Mouse (Mus musculus) left cerebral cortex, adult 8-10 months (tissue): Measurements from ENCODE around the gene Olfr640. TPM values are rescaled to one million over a fixed set of nuclear protein-coding genes. Genes with fewer than 3 reads are reported as not detected.

Experiments
- DNase-seq, 2 experiments: peaks; one replicate each; pipeline ENCODE4 v3.0.0; 2022; ENCODE audit warnings: low spot score in 2 of 2
- total RNA-seq, 4 experiments: library from RNA; stranded (reverse); gene quantifications; 2 replicates each; pipeline ENCODE4 v1.2.4; 2022

The Olfr640 gene
- not detected for total RNA-seq

- no peak for DNase-seq
These were observed at the start of gene Olfr640 for GRCm38 (mm10) chr7:104025473-104025872. Olfr640 (minus strand) TSS chr7:104025573.

GRCm38 (mm10) chr7:104071769-104072168 is 46.4 kb upstream of the Olfr640 start, which contains the start of gene Olfr644:
Olfr644 (minus strand) TSS chr7:104071869.
- no peak for DNase-seq

DNA sequence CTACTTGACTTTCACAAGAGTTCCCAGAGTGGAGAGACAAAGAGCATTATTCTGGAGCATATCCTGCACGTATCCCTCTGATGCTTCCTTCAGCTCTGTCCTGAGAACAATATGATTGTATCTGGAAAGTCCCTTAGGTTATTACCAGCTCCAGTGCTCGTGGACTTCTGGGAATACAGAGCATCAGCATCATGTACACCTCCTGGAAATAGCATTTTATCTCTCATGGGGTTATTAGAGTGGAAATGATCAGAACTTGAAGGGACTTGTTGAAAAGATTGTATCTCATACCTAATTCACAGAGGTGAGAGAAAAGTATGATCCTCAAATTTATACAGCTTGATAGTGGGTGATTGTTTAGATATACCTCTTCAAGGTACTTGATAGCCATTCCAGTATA is 36.0 kb upstream of the Olfr640 start, which contains the start of gene 4930516K23Rik:
TSS of gene 4930516K23Rik (minus strand) at position 101 of the 400 bp plus-strand sequence.
- no peak for DNase-seq

GRCm38 (mm10) chr7:104059215-104059614 is 33.8 kb upstream of the Olfr640 start:
- DNase-seq: no peak

- DNase-seq: no peak
These were observed 27.2 kb upstream of the Olfr640 start, which contains the start of gene Olfr642 for GRCm38 (mm10) chr7:104052566-104052965. Olfr642 (minus strand) TSS chr7:104052666.

DNA sequence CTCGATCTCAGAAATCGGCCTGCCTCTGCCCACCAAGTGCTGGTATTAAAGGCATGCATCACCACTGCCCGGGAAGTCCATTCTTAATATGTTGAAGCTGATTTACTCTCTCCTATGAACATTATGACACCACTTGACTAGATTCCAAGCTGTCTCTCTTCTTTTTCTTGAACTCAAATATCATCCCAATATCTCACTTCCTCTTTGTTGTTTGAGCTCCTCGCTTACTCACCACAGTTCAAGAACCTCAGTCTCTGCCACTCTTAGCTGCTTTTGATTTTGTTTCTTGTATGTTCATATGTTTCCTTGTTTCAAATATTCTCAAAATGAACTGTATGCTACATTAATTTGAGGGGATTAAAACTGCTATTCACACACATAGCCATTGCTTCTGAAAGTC is 25.4 kb upstream of the Olfr640 start:
- DNase-seq: no peak

GRCm38 (mm10) chr7:104035145-104035544 is 9.8 kb upstream of the Olfr640 start, which contains the start of gene Olfr641:
Olfr641 (plus strand) TSS chr7:104035445.
- DNase-seq: no peak

DNA sequence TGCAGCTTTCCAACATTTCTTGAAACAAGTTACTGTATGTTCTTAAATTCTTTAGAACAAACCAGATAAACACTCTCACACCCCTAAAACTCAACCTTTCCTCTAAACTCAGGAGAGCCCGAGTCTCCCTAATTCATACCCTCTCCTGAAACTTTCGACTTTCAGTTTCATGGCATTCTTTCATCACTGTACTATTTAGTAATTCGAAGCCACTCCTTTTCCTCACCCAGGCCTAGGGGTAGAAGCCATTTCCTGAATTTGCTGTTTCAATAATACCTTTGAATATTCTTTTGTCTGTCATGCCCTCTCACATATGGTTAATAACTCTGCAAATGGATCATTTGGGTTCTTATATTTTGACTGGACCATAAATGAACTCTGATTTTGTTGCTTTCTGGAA is 1.6 kb upstream of the Olfr640 start:
- no peak for DNase-seq

DNA sequence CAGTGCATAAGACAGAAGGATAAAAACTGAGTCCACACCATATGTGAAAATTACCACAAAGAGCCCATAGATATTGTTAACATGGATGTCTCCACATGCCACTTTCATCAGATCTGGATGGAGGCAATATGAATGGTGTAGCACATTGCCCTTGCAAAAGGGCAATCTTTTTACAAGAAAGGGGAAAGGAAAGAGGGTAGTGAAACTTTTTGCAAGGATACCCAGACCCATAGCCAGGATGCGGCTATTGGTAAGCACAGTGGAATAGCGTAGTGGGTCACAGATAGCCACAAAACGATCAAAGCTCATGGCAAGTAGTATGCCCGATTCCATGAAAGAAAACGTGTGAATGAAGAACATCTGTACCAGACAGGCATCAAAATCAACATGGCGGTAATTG is 3.7 kb downstream of the Olfr640 start:
- no peak for DNase-seq

DNA sequence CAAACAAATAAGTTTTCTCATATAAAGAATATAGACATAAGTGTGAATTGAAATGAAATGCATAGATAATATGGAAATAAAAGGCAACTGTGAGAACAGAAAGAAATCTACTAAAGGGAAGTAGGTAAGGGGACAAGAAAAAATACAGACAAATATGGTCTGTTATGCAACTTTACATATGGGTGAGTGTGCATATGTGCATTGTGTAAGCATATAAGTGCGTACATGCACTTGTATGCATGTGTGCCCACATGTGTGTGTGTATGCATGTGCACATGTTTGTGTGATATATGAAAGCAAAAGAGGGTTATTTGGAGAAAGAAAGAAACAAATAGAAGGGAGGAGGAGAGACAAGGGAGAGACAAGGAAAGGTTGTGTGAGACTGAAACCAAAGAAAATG is 6.4 kb downstream of the Olfr640 start:
- no peak for DNase-seq

DNA sequence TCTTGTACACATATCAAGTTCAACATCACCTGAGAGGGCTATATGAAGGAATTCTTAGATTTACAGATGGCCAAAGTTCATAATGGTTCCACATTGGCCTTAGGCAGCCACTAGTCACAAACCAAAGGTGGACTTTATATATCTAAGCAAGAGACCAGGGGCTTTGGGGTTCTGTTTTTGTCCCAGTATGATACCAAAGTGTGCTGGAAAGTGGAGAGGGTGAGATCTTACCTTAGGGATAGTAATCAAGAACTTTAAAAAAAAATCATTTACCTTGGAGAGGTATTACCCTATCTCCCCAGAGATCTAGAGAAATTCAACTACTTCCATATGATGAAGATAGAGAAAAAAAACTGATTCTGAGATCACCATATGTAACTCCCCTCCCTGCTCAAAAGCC is 8.2 kb downstream of the Olfr640 start, which contains the start of gene Olfr639:
TSS of gene Olfr639 (minus strand) at position 101 of the 400 bp plus-strand sequence.
- no peak for DNase-seq

GRCm38 (mm10) chr7:103999124-103999523 is 26.2 kb downstream of the Olfr640 start:
- no peak for DNase-seq

- DNase-seq: no peak
These were observed 26.9 kb downstream of the Olfr640 start, which contains the start of gene Olfr638 for GRCm38 (mm10) chr7:103998446-103998845. Olfr638 (plus strand) TSS chr7:103998746.

DNA sequence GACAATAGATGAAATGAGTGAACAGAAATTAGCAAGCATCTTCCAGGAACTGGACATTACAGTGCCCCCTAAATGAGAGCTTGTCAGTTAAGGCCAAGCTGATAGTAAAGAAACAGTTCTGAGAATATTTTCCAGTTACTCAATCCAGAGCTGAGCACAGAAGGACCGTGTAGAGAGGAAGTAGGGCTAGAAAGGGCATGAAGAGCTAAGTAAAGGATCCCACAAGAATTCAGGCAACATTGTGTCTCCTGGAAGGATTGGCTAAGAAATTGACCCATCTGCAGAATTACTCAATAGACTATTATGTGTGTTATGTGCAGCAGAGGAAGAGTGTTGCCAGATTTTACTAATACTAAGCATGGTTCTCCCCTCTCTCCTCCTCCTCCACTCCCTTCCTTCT is 53.6 kb downstream of the Olfr640 start:
- DNase-seq: no peak

GRCm38 (mm10) chr7:103970852-103971251 is 54.5 kb downstream of the Olfr640 start, which contains the start of gene Olfr635:
Olfr635 (plus strand) TSS chr7:103971152.
- no peak for DNase-seq

Other genes with a start within 250 kb of the Olfr640 start
- gene Olfr68, start 245.9 kb downstream of the Olfr640 start, total RNA-seq: not detected
- not detected for gene Olfr67, start 233.8 kb downstream of the Olfr640 start, total RNA-seq
- gene Hbb-bt, start 211.6 kb downstream of the Olfr640 start, total RNA-seq: 10 to 100 TPM; 16.8 to 31.9 (median 25.7) TPM
- gene Hbb-bs, start 197.5 kb downstream of the Olfr640 start, total RNA-seq: 100 to 1,000 TPM; 204 to 381 (median 262) TPM
- not detected for gene Hbb-bh2, start 185.1 kb downstream of the Olfr640 start, total RNA-seq
- gene Hbb-bh1, start 182.4 kb downstream of the Olfr640 start, total RNA-seq: not detected
- gene Hbb-y, start 172.4 kb downstream of the Olfr640 start, total RNA-seq: under 1 TPM in 1 of 4 experiments, not detected in 3; 0.57 TPM
- not detected for gene Olfr66, start 139.3 kb downstream of the Olfr640 start, total RNA-seq
- not detected for gene Olfr64, start 131.1 kb downstream of the Olfr640 start, total RNA-seq
- not detected for gene Olfr65, start 122.1 kb downstream of the Olfr640 start, total RNA-seq
- not detected for gene Olfr631, start 96.7 kb downstream of the Olfr640 start, total RNA-seq
- not detected for gene Olfr632, start 91.2 kb downstream of the Olfr640 start, total RNA-seq
- not detected for gene Olfr633, start 81.1 kb downstream of the Olfr640 start, total RNA-seq
- gene Olfr635, start 54.4 kb downstream of the Olfr640 start, total RNA-seq: under 1 TPM in 3 of 4 experiments, not detected in 1; 0.05 to 0.08 (median 0.07) TPM
- not detected for gene Olfr638, start 26.8 kb downstream of the Olfr640 start, total RNA-seq
- gene Olfr639, start 8.3 kb downstream of the Olfr640 start, total RNA-seq: under 1 TPM; 0.11 to 0.19 (median 0.14) TPM
- gene Olfr641, start 9.9 kb upstream of the Olfr640 start, total RNA-seq: not detected
- not detected for gene Olfr642, start 27.1 kb upstream of the Olfr640 start, total RNA-seq
- not detected for gene 4930516K23Rik, start 35.9 kb upstream of the Olfr640 start, total RNA-seq
- gene Olfr644, start 46.3 kb upstream of the Olfr640 start, total RNA-seq: not detected
- gene Olfr645, start 59.9 kb upstream of the Olfr640 start, total RNA-seq: not detected
- gene Olfr646, start 79.3 kb upstream of the Olfr640 start, total RNA-seq: not detected
- gene Ubqln5, start 104.3 kb upstream of the Olfr640 start, total RNA-seq: not detected
- gene Olfr643, start 111.8 kb upstream of the Olfr640 start, total RNA-seq: not detected
- not detected for gene Ubqln3, start 117.7 kb upstream of the Olfr640 start, total RNA-seq
- not detected for gene Ubqlnl, start 125.0 kb upstream of the Olfr640 start, total RNA-seq
- gene Olfm5, start 139.3 kb upstream of the Olfr640 start, total RNA-seq: not detected
- gene Olfr648, start 157.8 kb upstream of the Olfr640 start, total RNA-seq: under 1 TPM in 3 of 4 experiments, not detected in 1; 0.25 to 0.46 (median 0.28) TPM
- not detected for gene Olfr649, start 170.4 kb upstream of the Olfr640 start, total RNA-seq
- under 1 TPM in 2 of 4 experiments, not detected in 2; 0.25 to 0.46 TPM for gene Trim6, start 193.2 kb upstream of the Olfr640 start, total RNA-seq
- gene Trim34a, start 218.9 kb upstream of the Olfr640 start, total RNA-seq: 1 to 10 TPM; 1.3 to 2.8 (median 1.9) TPM